Mouse (Mus musculus): Measurements from ENCODE around the gene Gm9999.
"Not testable (repeated sequence)": the region's sequence is repeated elsewhere in the genome, so short reads cannot be mapped to it uniquely, and the experiment has no call there.

Gene Gm9999

DNA sequence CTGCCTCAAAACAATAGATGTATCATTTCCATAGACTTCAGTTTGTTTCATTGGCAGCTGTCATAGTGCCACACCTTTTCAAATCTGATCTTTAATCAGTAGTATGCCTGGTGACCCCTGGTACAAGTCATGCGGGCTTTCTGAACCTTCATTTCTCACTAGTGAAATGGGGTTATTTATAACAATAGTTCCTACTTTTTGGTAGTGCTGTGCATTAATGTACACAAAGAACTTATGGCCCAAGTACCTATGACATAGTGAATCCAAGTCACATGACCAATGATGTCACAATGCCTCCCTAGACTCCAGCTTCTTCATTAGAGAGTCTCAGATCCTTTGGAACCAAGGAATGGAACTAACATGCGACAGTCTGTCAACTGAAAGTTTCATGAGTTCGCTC, at the start of gene Gm9999:
Gene Gm9999 (plus strand): TSS at position 301 of the 400 bp plus-strand sequence.
- no peak for DNase-seq (ENCODE audit: low spot score)

DNA sequence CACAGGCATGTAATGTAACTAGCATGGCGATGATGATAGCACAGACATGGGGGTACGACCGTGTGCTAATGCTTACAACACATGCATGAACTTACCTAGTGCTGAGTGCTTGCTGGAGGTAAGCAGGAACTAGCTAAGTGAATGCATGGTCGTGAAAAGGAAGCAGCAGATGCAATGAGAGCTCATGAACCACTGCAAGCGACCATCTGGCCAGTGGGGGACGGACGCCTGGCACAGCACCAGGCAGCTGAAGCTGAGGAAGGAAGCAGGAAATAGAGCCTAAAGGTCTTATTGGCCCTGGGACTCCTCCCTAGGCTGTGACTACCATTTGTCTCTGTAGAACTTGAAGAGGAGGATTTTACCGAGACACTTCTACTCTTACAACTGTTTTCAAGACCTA, 48.6 kb upstream of the Gm9999 start:
- no peak for DNase-seq (ENCODE audit: low spot score)

DNA sequence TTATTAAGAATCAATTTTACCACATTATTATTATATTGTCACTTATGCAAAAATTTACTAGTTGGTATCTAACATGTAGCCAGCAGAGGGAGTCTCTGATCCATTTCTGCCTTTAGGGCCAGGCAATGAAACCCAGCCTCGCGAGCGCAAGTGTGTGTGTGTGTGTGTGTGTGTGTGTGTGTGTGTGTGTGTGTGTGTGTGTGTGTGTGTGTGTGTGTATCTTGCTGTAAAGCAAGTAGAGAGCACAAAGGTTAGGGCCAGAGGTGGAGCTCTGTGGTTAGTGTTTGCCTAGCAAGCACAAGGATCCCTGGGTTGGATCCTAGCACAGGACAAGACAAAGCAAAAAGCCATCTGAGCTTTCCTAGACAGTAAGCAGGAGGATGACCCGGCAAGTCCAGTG, 47.5 kb upstream of the Gm9999 start:
- no peak for DNase-seq (ENCODE audit: low spot score)

DNA sequence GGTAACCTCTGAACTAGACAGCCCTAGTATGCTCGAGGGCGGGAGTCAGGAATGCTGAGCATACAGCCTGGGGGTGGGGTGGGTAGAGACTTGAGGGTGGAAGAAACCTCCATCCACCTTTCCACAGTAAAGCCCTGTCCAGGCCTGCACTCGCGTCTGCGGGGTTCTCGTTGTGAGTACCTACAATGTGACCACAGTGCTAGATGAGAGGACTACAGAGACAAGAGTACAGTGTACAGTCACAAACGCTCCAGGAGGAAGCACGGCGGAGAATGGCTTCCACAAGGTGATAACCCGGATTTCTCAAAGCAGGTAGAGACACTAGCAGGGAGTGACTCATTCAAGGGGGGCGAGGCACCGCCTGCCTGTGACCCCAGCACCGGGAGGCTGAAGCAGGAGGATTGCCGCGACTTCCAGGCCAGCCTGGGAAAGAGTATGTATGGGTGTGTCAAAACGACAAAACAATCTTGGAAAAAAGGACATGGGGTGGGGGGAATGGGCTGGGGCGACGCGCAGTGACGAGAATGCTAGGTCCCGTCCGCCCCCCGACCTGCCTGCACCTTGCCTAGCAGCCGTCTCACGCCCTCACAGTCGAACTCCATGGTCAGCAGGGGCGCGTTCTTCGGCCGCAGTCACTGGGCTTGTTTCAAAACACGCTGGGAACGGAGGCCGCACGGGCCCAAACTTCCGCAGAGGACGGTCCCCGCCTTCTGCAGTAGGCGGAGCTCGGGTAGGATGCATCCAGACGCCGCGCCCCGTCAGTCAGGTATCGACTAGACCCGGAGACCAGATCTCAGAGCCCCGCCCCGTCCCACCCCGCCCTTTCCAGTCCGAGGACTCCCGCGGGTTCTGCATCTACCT, 25.3 kb upstream of the Gm9999 start, which contains the start of gene Uevld:
Gene Uevld (minus strand): TSS at position 697 of the 861 bp plus-strand sequence.
- DNase-seq (ENCODE audit: low spot score), result peak; percentile 81

DNA sequence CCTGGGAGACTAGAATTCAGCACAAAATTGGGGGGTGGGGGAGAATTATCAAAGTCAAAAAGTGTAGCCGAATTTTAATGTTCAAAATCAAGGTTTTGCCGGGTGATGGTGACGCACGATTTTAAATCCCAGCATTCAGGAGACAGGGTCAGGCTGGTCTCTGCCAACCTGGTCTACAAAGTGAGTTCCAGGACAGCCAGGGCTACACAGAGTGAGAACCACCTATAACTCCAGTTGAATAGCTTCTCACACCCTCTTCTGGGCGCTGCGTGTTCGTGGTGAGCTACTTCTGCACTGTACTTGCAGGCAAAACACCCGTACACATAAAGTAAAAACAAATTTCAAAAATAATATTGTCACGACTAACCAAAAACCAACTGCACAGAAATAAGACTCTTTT, 24.5 kb upstream of the Gm9999 start:
- DNase-seq (ENCODE audit: low spot score), result no peak

DNA sequence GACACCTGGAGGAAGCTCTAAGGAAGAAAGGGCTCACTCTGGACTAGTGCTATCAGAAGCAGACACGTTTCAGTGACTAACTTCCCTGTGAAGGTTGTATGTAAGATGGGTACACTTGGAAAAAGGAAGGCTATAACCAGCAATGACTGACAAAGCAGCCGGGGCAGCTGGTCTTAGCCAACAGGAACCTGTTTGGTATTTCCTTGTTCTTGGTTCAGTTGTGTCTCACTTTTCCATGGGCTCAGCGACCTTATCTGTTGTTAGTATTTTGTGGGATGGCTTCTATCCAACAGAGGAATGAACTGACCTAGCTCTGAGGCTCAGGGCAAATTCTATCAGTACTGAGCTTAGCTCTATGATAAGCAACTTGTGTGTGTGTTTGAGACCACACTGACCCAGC, 22.4 kb upstream of the Gm9999 start:
- no peak for DNase-seq (ENCODE audit: low spot score)

DNA sequence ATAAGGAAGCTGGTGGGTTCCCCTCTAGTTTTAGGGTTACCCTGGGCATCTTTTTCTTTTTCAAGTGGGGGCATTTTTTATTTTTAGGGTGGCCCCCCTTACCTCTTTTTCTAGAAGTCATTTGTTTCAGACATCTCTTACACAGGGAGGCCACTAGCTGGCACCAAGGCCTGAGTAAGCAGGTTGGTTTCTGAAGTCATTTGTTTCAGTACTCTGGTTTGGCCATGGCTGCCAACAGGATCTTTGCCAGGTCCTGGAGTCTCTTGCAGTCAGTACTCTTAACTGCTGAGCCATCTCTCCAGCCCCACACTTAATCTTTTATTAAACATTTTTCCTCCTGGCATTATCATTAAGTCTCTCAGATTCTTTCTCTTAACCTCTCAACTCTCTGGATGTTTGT, 21.2 kb upstream of the Gm9999 start:
- DNase-seq (ENCODE audit: low spot score), result no peak

DNA sequence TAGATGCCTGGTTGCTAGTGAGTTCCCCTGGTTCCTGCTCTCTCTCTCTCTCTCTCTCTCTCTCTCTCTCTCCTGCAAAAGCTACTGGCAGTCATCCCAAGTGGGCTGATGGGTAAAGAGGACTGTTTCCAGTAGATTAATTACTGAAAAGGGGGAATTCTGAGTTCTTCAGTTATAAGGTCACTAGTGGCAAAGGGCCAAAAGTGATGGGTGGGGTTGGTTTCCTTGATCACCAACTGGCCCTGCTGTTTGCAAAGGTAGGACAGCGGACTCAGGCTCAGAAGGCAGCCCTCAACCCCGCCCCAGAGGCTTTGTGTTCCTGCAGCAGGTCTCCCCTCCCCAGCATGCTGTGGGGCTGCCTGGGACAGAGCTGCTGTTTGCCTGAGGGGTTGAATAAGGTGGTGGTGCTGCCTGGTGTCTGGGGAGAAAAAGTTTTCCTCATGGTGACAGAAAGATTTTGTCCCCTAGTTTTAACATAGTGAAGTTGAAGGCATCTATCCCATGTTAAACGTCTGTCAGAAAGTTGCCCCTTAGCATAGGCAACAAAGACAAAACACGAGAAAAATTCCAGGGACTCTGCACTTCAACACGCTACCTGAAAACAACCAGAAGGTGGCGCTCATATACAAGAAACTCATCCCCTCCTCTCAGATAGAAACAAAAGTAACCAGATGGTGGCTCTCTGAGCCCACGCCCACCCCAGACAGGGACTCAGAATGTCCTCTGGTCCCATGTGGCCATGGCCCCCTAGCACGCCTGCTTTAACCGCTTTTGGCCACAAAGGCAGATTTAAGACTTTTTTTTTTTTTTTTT, 20.4 kb upstream of the Gm9999 start:
- no peak for DNase-seq (ENCODE audit: low spot score)

DNA sequence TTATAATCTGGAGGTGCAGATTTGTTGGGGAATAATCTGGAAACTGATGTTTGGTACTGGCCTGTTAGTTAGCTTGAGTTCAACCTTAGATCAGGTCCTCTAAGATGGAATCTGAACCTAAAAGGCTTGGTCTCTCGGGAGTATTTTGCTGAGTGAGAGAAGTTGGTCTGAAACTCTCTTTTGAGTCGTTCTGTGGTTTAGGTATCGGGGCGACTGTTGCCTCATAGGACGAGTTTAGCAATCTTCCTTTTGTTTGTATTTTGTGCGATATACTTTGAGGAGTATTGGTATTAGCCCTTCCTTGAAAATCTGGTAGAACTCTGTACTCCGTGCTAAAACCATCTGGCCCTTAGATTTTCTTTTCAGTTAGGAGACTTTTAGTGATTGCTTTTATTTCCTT, 19.3 kb upstream of the Gm9999 start:
- no peak for DNase-seq (ENCODE audit: low spot score)

DNA sequence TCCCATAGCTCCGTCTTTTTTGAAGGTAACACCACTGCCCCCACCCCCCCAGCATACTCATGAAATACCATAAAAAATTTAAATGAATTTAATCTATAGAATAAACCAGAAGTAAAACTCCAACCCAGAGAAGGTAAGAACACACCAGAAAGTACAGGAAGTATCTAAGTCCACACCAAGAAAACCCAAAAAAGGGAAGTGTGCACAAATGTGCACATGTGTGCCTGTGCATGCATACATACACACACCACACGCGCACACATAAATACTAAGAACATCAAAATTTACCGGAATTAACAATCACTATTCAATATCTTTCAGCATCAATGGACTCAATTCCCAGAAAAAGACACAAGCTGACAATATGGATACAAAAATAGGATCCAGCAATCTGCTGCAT, 13.5 kb upstream of the Gm9999 start:
- no peak for DNase-seq (ENCODE audit: low spot score)

DNA sequence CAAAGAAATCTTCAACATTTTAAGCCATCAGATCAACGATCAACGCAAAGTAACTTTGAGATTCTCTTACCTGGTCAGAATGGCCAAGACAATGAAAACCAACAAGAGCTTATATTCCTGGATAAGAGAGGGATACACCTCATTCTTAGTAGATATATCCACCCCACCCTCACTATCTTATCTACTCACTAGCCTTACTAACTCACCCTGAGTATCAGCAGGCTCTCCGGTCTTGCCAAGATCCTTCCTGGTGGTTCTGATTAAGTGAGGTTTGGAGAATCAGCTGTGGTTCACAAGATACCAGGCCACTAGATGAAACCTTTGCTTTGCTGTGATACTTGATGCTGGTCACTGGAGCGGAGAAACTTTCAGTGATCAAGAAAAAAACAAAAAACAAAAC, 8.7 kb upstream of the Gm9999 start:
- no peak for DNase-seq (ENCODE audit: low spot score)

DNA sequence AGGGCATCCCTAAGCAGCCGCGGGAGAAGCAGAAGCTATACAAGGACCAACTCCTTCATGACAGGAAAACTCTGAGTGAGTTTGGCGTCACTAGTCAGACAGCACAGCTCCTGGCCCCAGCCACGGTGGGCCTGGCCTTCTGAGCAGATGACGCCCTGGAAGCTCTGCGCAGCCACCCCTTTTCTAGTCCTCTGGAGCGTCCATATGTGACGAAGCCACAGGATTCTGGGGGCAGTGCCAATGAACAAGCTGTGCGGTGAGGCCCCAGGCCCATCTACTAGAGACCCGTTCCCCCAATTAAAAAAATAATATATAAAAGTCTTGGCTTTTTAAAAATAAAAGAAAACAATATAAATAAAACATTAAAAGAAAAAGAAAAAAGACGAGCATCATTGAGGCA, 7.9 kb upstream of the Gm9999 start:
- no peak for DNase-seq (ENCODE audit: low spot score)

DNA sequence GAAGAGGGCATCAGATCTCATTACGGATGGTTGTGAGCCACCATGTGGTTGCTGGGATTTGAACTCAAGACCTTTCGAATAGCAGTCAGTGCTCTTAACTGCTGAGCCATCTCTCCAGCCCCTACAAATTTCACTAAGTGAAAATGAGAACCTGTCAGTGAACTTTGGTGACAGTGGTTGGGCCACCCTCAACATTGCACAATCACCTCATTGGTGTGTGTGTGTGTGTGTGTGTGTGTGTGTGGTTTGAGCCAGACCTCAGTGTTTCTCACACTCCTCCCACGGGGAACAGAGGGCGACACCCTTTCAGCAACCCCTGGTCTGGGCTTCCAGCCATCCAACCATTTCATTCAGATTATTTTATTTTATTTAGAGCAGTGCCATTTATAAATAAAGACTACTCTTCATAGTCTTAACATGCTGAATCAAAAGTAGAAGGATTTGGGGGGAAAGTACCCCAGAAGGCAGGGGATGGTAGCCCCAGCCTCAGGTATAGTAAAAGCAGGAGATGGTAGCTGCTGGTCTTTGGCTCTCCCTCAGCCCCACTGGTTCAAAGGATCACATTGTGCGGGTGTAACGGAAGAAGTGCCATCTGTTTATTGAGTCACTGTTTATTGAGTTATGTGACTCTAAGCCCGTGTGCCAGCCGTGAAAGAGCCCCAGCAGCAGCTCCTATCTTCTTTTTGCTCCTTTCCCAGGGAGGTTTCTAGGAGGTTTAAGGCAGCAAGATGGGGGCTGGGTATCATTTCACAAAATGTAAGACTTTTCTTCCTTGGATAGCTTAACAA, 2.5 kb downstream of the Gm9999 start:
- DNase-seq (ENCODE audit: low spot score), result no peak

DNA sequence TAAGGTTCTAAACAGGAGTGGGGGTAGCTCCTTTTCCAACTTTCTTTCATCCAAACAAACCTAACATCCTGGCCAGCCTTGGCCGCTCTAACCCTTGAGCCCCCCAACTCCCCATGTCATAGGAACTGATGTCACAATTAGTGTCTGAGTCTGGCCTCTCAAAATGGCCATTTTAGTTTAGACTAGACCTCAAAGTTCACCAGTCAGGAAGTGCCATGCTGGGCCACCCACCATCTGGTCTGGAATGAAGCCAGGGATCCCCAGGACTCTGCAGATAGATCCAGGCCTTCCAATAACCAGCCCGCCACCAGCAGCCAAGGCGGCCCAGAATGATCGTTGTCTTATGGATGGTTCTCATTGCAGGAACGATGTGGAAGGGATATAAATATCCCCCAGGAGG, 3.3 kb downstream of the Gm9999 start:
- no peak for DNase-seq (ENCODE audit: low spot score)

DNA sequence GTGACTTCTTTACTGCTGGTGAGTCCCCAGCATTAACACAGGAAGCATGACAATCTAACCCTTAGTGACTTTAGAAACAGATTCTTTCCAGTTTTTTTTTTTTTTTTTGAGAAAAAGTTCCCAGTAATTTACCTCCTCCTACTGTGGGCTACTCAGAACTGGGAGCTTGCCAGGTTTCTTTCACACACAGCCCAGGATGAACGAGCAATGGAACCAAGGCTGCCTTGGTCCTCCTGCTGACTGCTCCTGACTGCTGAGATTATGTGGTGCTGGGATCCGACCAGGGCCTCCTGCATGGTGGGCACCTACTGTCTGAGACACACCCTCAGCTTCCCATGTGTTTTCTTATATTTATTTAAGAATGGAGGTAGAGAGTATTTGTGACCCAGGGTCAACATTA, 3.7 kb downstream of the Gm9999 start:
- DNase-seq (ENCODE audit: low spot score), result no peak

DNA sequence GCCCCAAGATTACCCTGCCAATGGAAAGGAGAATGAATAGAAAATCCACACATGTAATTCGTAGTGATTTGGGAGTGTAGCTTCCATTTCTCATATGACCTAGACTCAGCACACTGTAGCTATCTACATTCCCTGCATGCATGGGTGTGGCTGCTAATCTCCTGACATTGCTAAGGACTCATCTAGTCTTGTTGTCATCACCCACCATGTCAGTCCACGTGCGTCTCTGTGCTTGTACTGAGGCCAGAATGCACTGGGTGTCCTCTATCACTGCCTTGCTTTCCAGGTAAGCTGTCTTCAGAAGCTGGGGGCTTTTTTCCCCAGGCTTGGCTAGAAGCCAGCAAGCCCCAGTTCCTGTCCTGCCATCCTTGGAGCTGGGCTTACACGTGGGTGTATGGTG, 6.0 kb downstream of the Gm9999 start:
- not testable (repeated sequence) for DNase-seq (ENCODE audit: low spot score)

DNA sequence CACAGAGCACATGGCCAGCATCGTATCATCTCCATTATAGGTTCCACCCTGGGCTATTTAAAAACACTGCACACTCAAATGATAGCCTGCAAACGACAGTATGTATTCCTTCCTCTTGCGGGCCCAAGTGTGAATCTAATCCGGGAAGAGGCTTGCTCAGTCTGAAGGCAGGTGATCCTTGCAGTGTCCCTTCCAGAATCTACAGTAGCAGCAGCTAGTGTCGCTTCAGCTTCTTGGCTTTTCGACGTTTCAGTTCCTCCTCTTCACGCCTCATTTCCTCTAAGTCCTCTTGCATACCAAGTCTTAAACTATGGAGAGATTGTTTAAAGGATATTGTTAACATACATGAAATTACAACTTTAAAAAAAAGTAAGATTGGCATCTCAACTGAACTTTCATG, 9.7 kb downstream of the Gm9999 start:
- DNase-seq (ENCODE audit: low spot score), result no peak

DNA sequence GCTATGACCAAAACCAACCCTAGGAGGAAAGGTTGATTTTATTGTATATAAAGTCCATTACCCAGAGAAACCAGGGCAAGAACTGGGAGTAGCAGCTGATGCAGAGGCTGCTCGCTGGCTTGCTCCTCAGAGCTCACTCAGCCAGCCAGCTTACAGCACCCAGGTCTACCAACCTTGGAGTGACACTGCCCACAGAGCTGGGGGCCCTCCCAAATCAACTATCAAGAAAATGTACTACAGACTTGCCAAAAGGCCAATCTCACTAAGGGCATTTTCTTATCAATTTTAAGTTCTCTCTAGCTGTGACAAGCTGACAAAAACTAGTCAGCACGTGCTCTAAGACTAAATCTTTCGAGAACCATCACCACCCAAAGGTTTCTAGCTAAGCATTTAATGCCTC, 12.2 kb downstream of the Gm9999 start:
- no peak for DNase-seq (ENCODE audit: low spot score)

DNA sequence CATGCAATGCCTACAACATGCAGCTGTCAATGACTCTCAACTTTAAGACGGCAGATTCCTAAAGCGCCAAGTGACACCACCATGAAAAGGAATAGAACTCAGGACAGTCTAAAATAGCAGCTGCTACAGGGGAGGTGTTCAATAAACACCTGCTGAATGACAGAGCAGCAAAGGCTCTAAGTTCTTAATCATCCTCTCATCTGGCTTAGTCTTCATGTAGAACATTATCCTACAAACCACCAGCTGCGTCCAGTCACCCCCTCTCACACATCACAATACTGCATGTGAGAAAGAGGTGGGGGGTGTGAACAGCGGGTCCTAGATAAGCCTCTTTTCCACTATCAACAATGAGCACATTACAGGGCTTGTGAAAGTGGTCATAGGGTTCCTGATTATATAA, 13.6 kb downstream of the Gm9999 start:
- DNase-seq (ENCODE audit: low spot score), result no peak

DNA sequence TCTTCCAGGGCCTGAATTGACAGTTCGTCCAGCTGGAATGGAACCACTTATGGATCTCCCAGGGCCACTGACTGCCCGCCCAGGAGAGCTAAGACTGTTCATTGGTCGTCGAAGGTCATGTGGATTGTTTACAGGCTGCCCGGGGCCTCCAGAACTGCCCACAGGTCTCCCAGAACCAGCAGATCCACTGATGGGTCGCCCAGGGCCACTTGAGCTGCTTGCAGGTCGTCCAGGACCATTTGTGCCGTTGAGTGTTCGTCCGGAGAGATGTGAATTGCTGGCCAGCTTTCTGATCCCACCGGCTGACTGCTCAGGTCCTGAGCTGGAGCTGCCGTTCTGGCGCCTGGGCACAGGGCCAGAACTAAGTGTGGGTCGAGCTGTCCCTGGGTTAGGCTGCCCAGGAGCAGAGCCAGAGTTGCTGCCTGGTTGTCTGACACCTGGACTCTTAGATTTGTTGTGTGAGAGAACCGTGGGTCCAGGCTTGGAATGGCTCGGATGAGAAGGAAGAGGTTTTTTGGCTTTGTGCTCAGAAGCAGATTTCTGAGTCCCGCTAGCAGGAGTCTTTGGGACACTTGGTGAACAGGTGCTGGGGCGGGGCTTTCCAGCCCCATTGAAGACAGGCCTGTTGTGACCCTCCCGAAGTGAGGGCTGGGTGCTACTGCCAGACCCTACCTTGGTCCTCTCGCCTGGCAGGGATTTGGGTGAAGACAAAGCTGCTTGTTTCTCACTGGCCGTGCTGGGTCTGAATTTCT, 14.4 kb downstream of the Gm9999 start:
- DNase-seq (ENCODE audit: low spot score), result no peak

DNA sequence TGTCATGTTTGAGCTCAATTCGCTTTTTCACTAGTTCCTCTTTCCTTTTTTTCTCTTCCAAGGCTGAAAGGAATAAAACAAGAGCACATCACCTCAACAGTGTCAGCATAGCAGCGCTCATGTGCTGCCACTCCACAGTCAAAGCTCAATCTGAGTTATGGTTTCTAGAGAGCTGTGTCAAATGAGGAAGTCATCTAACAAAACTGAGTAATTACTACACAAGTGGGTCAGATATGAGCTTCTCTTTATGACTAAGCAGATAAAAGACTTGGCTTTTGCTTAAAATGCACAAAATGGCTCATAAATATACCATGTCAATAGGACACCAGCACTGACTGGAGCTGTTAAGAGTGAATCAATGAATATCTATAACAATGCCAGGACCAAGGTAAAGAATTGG, 15.6 kb downstream of the Gm9999 start:
- no peak for DNase-seq (ENCODE audit: low spot score)

Measured in urinary bladder, postnatal 10 days (tissue).